Mouse (Mus musculus) cortical plate, adult 2 months (tissue): ENCODE results near the gene Sugct.

Experiments
- CTCF ChIP-seq: fragments of 200-500 bp; IDR thresholded peaks from 2 replicates; pipeline ENCODE4 v1.5.1; 2011; ENCODE audit warnings: mild to moderate bottlenecking, control low read depth, low read length; ENCODE audit not compliant: insufficient read depth; ENCODE audit errors: extremely low read depth
- POLR2A ChIP-seq: fragments of 200-500 bp; IDR thresholded peaks from 2 replicates; pipeline ENCODE4 v1.6.1; 2011; ENCODE audit warnings: mild to moderate bottlenecking, low read length, control low read depth; ENCODE audit not compliant: insufficient read depth; ENCODE audit errors: extremely low read depth

GRCm38 (mm10) chr13:17627108-17627507 lies 68.2 kb downstream of the Sugct start:
- no peak for TF ChIP-seq CTCF
- TF ChIP-seq POLR2A: no peak
